Mouse (Mus musculus) hindbrain, embryonic 16.5 days (tissue): ENCODE data around the gene Clec16a. TPM values are rescaled to one million over a fixed set of nuclear protein-coding genes. Genes with fewer than 3 reads are reported as not detected.

Source experiments
- ATAC-seq: fragments of 200-750 bp; cut with Nextera tagmentation; 2 replicates; pipeline ENCODE4 v1.8.0; 2017; ENCODE audit warnings: moderate TSS enrichment, moderate library complexity
- H3K27ac ChIP-seq: fragments of 300-500 bp; sonication (generic); 2 replicates; pipeline ENCODE4 v1.5.1; 2014; ENCODE audit warnings: low read depth, mild to moderate bottlenecking, control low read depth, low read length, moderate library complexity
- H3K27me3 ChIP-seq: fragments of 300-500 bp; sonication (generic); replicated peaks from 2 replicates; pipeline ENCODE4 v1.6.1; 2014; ENCODE audit warnings: low read length; ENCODE audit not compliant: control insufficient read depth, insufficient read depth
- H3K36me3 ChIP-seq: fragments of 300-500 bp; sonication (generic); 2 replicates; pipeline ENCODE4 v1.6.1; 2014; ENCODE audit warnings: mild to moderate bottlenecking, low read length, moderate library complexity, mixed read lengths; ENCODE audit not compliant: control insufficient read depth, insufficient read depth
- H3K4me1 ChIP-seq: fragments of 300-500 bp; sonication (generic); 2 replicates; pipeline ENCODE4 v1.6.1; 2014; ENCODE audit warnings: low read depth, low read length; ENCODE audit not compliant: control insufficient read depth, insufficient read depth
- H3K4me2 ChIP-seq: fragments of 300-500 bp; sonication (generic); 2 replicates; pipeline ENCODE4 v1.6.1; 2014; ENCODE audit warnings: mild to moderate bottlenecking, low read length, control low read depth, moderate library complexity
- H3K4me3 ChIP-seq: fragments of 300-500 bp; sonication (generic); 2 replicates; pipeline ENCODE4 v1.5.1; 2014; ENCODE audit warnings: mild to moderate bottlenecking, low read length, control low read depth, moderate library complexity
- H3K9ac ChIP-seq: fragments of 300-500 bp; sonication (generic); 2 replicates; pipeline ENCODE4 v1.6.1; 2014; ENCODE audit warnings: low read depth, mild to moderate bottlenecking, control low read depth, low read length, moderate library complexity
- H3K9me3 ChIP-seq: fragments of 300-500 bp; sonication (generic); 2 replicates; pipeline ENCODE4 v1.6.1; 2014; ENCODE audit warnings: mild to moderate bottlenecking, low read length, moderate library complexity; ENCODE audit not compliant: control insufficient read depth
- WGBS: fragments of 180-500 bp; shearing (Covaris S2); extraction: QIAGEN DNeasy Blood & Tissue Kit; methylation state at CpG from one replicate; pipeline ENCODE4 v1.1.7; 2014; 5-methylcytosine and 5-hydroxymethylcytosine counted together
- polyA plus RNA-seq: library from polyadenylated mRNA; unstranded; fragments of >200 nt; fragmentation: Nextera tagmentation; extraction: Ambion mirVana; gene quantifications from 2 replicates; pipeline ENCODE4 v1.2.1, GENCODE M21; 2015

Clec16a gene
- polyA plus RNA-seq, 1 experiment from 2014 or later: 60.7 TPM

GRCm38 (mm10) chr16:10511134-10511520, 34.0 kb upstream of the Clec16a start:
- Histone ChIP-seq H3K27me3 (no peaks in the 10 kb centered on the region), H3K27ac (no peak overlapping the region), H3K4me3 (no peak overlapping the region), H3K9me3 (no peaks in the 10 kb centered on the region), H3K36me3 (no peaks in the 10 kb centered on the region), H3K4me2 (no peak overlapping the region), H3K9ac (no peak overlapping the region), H3K4me1 (peaks cover 6% of the 10 kb centered on the region)
- WGBS: 81% methylated on average over 12 of the region's 12 CpGs
- ATAC-seq: no peak

GRCm38 (mm10) chr16:10515953-10516572, 29.1 kb upstream of the Clec16a start:
- H3K4me1 ChIP-seq: no peaks in the 10 kb centered on the region
- no peaks in the 10 kb centered on the region for H3K27me3 ChIP-seq
- H3K9me3 ChIP-seq: no peaks in the 10 kb centered on the region
- H3K36me3 ChIP-seq: no peaks in the 10 kb centered on the region
- WGBS: 85% methylated on average over 12 of the region's 12 CpGs
- H3K9ac ChIP-seq: no peak overlapping the region
- no peak overlapping the region for H3K27ac ChIP-seq
- no peak overlapping the region for H3K4me3 ChIP-seq
- ATAC-seq: no peak
- no peak overlapping the region for H3K4me2 ChIP-seq

GRCm38 (mm10) chr16:10518030-10518429, 27.1 kb upstream of the Clec16a start:
- 50% methylated on average over 4 of the region's 5 CpGs for WGBS
- H3K4me3 ChIP-seq: no peak overlapping the region
- H3K4me1 ChIP-seq: no peaks in the 10 kb centered on the region
- ATAC-seq: no peak
- H3K9me3 ChIP-seq: no peaks in the 10 kb centered on the region
- H3K9ac ChIP-seq: no peak overlapping the region
- H3K4me2 ChIP-seq: no peak overlapping the region
- H3K36me3 ChIP-seq: no peaks in the 10 kb centered on the region
- H3K27me3 ChIP-seq: no peaks in the 10 kb centered on the region
- H3K27ac ChIP-seq: no peak overlapping the region

- Histone ChIP-seq H3K4me2 (no peak overlapping the region), H3K27ac (no peak overlapping the region), H3K27me3 (no peaks in the 10 kb centered on the region), H3K4me3 (no peak overlapping the region), H3K9me3 (no peaks in the 10 kb centered on the region), H3K9ac (no peak overlapping the region), H3K36me3 (no peaks in the 10 kb centered on the region), H3K4me1 (no peaks in the 10 kb centered on the region)
- WGBS: 38% methylated on average over 2 of the region's 2 CpGs
- ATAC-seq: peak; percentile 85
Measured at GRCm38 (mm10) chr16:10520908-10521614, 24.1 kb upstream of the Clec16a start.

- Histone ChIP-seq H3K27me3 (no peaks in the 10 kb centered on the region), H3K27ac (no peak overlapping the region), H3K36me3 (no peaks in the 10 kb centered on the region), H3K9ac (no peak overlapping the region), H3K4me1 (no peaks in the 10 kb centered on the region), H3K4me3 (no peak overlapping the region), H3K9me3 (no peaks in the 10 kb centered on the region), H3K4me2 (no peak overlapping the region)
- WGBS: 90% methylated on average over 1 of the region's 1 CpGs
- ATAC-seq: no peak
Measured at GRCm38 (mm10) chr16:10522811-10523210, 22.3 kb upstream of the Clec16a start.

- H3K27me3 ChIP-seq: no peaks in the 10 kb centered on the region
- no peaks in the 10 kb centered on the region for H3K9me3 ChIP-seq
- no peak overlapping the region for H3K4me2 ChIP-seq
- H3K36me3 ChIP-seq: no peaks in the 10 kb centered on the region
- H3K27ac ChIP-seq: no peak overlapping the region
- H3K4me1 ChIP-seq: no peaks in the 10 kb centered on the region
- H3K4me3 ChIP-seq: no peak overlapping the region
- 91% methylated on average over 8 of the region's 8 CpGs for WGBS
- no peak overlapping the region for H3K9ac ChIP-seq
- no peak for ATAC-seq
Measured at GRCm38 (mm10) chr16:10523650-10524049, 21.5 kb upstream of the Clec16a start.

- Histone ChIP-seq H3K36me3 (no peaks in the 10 kb centered on the region), H3K27ac (no peak overlapping the region), H3K4me3 (no peak overlapping the region), H3K4me1 (no peaks in the 10 kb centered on the region), H3K9ac (no peak overlapping the region), H3K27me3 (no peaks in the 10 kb centered on the region), H3K4me2 (no peak overlapping the region), H3K9me3 (no peaks in the 10 kb centered on the region)
- WGBS: 80% methylated on average over 4 of the region's 4 CpGs
- ATAC-seq: no peak
Measured at GRCm38 (mm10) chr16:10524866-10525609, 20.1 kb upstream of the Clec16a start.

GRCm38 (mm10) chr16:10525610-10525980, 19.5 kb upstream of the Clec16a start:
- Histone ChIP-seq H3K27me3 (no peaks in the 10 kb centered on the region), H3K27ac (no peak overlapping the region), H3K4me3 (no peak overlapping the region), H3K4me2 (no peak overlapping the region), H3K9ac (no peak overlapping the region), H3K4me1 (no peaks in the 10 kb centered on the region), H3K36me3 (no peaks in the 10 kb centered on the region), H3K9me3 (no peaks in the 10 kb centered on the region)
- 85% methylated on average over 2 of the region's 2 CpGs for WGBS
- ATAC-seq: no peak

- ATAC-seq: peak; percentile 53; the same call in 1 of the 2 replicates
- Histone ChIP-seq H3K9ac (no peak overlapping the region), H3K27ac (no peak overlapping the region), H3K4me3 (no peak overlapping the region), H3K4me1 (no peaks in the 10 kb centered on the region), H3K27me3 (no peaks in the 10 kb centered on the region), H3K4me2 (no peak overlapping the region), H3K9me3 (no peaks in the 10 kb centered on the region), H3K36me3 (no peaks in the 10 kb centered on the region)
- 78% methylated on average over 6 of the region's 6 CpGs for WGBS
Measured at GRCm38 (mm10) chr16:10527046-10527644, 18.0 kb upstream of the Clec16a start.
